Mouse (Mus musculus) testis, adult 2 months (tissue): ENCODE measurements around the gene Smg6.

Experiments
- CTCF ChIP-seq: fragments of 200-500 bp; IDR thresholded peaks from 2 replicates; pipeline ENCODE4 v1.5.1; 2012; ENCODE audit warnings: low read depth, mild to moderate bottlenecking, inconsistent platforms, low read length, moderate library complexity; ENCODE audit not compliant: control insufficient read depth, insufficient read depth, insufficient replicate concordance
- POLR2A ChIP-seq: fragments of 200-500 bp; IDR thresholded peaks from 2 replicates; pipeline ENCODE4 v1.6.1; 2012; ENCODE audit warnings: low read depth, mild to moderate bottlenecking, inconsistent platforms, low read length, moderate library complexity; ENCODE audit not compliant: control insufficient read depth

DNA sequence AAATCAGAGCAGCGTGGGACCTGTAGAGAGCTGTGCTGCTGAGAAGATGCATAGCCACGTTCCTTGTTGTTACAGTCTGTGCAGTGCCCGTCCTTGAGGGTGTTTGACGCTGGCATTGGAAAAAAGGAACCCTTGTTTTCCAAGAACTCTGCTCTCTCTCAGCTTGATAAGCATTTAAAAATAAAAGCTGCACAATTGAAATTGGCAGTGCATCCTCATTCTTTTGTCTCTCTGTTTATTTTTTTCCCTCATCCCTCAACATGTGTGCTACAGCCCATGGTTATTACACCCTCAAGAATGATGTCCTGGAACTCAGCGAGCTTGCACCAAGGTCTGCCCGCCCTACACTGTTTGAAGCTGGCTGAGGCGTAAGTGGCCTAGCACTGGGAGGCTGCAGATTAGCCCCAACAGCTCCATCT is 89.8 kb downstream of the Smg6 start:
- TF ChIP-seq CTCF, result no peak
- TF ChIP-seq POLR2A, result no peak
